Mouse (Mus musculus) adrenal gland (tissue): Measurements from ENCODE around the gene Herc3.
"Not testable (repeated sequence)": the region's sequence is repeated elsewhere in the genome, so short reads cannot be mapped to it uniquely, and the experiment has no call there.

ENCODE experiments used
- intact Hi-C: fragments of 180-260 bp; cut with DNase I; formaldehyde crosslinking; loops from one replicate; pipeline ENCODE4 v1.15.1; 2025

The Herc3 gene

DNA sequence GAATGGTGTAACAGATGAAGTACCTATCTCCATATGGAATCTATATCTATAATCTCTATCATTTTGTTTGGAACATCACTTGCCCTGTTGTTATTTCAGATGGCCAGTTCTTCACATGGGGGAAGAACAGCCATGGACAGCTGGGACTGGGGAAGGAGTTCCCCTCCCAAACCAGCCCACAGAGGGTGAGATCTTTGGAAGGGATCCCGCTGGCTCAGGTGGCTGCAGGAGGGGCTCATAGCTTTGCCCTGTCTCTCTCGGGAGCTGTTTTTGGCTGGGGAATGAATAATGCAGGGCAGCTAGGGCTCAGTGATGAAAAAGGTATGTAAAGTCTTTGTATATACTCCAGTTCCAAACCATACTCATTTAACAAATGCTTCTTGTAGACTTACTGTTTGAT is 25.2 kb downstream of the Herc3 start:
- intact Hi-C loops, result loop anchor here (10.0 kb wide), 1 partner anchor 328 kb away; no protein-coding TSS in a partner anchor

DNA sequence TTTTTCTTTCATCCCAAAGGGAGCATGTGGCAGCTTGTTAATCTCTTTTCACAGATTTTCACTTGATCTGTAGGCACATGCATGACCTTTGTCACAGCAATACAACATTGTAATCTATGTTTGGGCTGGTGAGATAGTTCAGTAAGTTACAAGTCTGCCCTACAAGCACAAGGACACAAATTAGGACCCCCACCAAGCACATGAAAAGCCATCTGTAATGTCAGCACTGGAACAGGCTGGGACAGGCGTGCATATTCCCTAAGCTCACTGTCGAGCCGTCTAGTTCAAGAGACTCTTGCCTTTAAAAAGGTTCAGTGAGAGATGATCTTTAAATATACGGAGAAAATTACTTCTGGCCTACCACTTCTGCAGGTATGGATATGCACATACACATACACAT is 28.3 kb downstream of the Herc3 start:
- intact Hi-C loops, result loop anchor here (10.0 kb wide), 1 partner anchor 325 kb away; no protein-coding TSS in a partner anchor

DNA sequence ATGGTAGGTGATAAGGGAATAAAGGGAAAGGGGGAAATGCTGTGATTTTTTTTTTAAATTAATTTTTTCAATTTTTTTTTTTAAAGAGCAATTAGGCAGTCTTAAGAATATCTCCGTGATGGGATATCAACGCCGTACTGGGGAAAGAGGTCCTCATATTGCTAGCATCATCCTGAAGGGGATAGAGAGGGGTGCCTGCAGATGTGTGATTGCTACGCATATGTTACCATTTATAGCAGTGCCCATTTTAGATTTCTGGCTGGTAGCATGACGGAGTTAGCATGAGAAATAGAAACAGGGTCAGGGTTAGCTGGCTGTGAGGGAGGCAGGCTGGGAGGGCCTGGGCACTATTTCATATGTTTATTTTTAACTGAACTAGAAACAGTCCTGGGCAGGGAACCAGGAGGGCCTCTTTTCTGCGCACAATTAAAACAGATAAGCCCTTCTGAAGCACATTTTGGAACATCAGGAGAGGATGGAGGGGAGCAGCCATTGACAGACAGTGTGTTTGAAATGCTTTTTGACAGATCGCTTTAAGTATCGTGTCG is 31.3 kb downstream of the Herc3 start:
- intact Hi-C loops, result no loop called here

DNA sequence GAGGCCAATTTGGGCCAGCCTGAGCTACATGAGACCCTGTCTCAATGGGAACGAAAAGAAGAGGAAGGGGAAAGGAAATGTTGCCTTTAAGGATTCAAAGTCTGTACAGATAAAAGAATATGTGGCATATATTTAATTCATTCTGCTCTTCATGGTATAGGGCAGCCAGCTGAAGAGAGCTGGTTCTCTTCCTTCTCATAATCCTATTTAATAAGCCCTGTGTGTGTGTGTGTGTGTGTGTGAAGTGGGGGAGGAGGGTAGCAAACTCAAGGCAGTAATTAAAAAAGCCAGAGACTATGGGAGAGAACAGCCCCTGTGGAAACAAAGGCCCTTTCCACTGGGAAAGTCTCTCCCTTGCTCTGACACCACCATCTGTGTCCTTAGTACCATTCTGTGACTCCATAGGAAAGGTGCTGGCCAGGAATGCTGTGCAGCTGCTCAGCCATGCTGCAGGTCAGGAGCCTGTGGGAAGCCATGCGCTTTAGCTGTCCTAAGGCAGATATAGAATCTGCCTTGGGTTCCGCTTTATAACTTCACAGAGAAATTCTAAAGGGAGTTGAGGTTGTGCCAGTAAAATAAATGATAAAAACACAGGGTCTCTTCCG is 32.5 kb downstream of the Herc3 start:
- intact Hi-C loops, result no loop called here

DNA sequence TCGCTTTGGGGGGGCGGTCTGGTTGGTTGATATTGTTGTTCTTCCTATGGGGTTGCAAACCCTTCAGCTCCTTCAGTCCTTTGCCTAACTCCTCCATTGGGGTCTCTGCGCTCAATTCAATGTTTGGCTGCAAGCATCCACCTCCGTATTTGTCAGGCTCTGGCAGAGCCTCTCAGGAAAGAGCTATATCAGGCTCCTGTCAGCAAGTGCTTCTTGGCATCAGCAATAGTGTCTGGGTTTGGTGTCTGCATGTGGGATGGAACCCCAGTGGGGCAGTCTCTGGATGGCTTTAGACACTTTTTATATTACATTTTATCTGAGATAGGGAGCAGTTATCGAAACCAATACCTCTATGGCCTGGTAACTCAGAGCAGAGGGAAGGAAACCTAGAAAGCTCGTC is 36.6 kb downstream of the Herc3 start:
- intact Hi-C loops, result not testable (repeated sequence)

DNA sequence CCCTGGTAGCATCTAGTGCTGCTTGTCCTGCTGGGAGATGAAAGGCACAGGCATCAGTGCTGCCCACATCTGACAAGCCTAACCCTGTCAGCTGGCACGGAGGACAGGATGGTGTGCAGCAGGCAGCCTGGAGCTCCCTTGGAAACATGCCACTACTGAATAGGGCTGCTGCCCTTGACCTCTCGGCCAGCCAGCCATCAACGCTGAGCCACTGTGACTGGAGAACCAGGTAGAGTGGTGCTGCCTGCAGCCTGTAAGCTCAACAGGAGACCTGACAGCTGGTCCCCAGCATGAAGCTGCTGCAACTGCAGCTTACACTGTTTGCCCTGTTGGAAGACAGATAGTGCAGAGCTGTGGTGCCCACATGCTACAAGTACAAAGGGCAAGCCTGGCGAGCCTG is 48.3 kb downstream of the Herc3 start:
- intact Hi-C loops, result no loop called here

DNA sequence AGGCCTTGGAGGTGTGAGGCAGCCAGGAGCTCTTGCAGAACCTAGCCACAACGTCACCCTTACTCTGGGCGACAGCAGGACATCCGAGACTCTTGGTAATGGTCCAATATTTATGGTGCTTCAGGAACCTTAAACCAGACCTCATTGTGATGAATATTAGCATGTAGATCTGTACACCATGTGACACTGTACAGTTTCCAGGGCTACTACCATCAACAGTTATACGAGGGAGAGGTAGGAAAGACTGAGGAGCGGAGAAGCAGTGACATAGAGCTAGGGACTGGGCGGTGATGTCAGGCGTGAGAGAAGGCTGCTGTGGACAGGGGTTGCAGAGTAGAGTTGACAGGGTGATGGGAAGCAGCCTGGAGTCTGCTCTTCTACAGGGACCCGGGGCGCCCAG is 48.7 kb downstream of the Herc3 start:
- intact Hi-C loops, result no loop called here

DNA sequence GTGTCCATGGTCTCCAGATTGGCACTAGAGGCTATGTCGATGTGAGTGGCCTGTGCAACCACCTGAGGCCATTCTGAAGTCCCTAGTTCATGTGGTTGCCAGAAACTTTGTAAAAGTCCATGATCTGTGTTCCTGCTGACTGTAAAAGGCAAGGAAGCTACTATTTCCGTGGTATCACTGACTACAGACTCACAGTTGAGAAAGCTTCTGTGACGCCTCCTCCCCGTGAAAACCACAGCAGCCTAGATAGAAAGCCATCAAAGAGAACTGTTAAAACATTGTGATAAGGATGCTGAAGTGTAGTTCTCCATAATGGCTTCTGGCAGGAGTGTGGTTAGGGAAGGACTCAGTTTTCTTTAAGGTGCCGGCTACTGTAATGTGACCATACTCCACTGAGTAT is 49.6 kb downstream of the Herc3 start:
- intact Hi-C loops, result no loop called here

DNA sequence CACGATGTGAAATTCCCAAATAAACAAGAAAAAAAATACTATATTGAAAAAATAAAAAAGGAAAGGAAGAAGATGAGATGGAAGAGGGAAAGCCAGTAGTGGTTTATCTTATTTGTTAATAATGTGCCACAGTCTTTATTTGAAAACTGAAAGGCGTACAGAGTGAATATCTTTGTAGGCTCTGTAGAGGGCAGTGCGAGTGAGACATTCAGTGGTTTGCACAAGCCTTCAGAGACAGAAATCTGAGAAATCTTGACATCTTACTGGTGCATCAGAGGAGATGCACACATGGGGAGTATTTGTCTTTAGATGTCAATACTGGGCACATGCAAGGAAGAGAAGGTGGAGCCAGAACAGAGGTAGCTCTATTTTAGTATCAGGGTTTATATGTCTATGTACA is 50.1 kb downstream of the Herc3 start:
- intact Hi-C loops, result no loop called here

DNA sequence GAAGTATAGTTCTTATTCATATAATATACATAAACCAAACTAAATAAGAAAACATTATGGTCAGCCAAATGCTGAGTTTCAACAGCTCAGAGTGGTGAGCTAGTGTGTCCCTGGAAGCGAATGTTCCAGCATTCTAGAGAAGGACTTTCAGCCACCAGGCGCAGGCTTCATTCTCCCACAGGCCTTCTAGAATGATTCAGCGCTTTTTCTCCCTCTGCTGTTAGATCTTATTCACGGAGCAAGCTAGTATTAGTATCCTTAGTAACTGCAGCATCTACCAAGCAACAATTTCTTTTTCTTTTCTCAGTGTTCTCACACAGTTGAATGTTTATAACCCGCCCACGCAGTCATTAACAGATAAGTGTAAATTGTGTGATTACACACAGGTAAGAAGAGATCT is 51.0 kb downstream of the Herc3 start:
- intact Hi-C loops, result no loop called here

DNA sequence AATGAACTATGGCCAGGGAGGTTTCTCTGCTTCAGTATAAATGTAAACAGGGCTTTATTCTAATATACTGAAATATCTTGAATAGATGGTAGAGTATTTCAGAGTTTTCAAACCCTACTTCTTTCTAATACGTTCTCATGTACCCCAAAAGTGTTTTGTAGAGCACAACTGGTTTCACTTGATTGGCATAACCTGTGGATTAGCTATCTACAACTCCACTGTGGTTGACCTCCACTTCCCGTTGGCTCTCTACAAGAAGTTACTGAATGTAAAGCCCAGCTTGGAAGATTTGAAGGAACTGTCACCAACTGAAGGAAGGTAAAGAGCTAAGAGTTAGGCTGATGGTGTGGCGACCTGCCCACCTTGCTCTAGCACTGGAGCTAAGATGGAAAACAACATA is 58.7 kb downstream of the Herc3 start:
- intact Hi-C loops, result no loop called here

DNA sequence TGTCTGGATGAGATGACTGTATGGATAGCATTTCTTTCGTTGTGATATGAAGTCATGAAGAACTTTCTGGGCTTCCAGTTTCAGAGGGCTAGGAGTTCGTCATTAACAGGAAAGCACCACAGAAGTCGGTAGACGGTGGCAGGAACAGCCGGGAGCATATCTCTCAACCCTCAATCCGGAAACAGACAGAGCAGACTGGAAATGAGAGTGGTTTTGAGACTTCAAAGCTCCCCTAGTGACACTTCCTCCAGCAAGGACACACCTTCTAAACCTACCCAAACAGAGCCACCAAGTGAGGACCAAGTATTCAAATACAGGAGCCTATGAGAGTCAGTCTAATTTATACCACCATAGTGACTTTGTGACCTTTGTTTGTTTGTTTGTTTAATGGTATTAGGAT is 62.0 kb downstream of the Herc3 start:
- intact Hi-C loops, result no loop called here

DNA sequence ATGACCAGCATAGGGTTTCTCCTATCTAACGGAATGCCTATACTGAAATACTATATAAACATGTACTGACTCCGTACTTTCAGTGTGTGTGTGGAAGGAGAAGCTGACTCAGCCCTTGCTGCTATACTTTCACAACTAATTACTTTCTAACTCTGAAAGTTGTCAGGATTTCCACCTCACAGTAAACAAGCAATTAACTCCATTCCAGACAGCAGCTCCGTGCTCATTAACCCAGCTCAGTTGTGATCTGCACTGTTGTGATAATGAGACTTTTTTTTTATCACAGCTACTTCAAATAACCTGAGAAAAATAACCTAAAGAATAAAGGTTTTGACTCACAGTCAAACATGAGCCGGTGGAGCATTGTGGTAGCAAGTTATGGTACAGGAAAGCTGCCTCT is 63.7 kb downstream of the Herc3 start:
- intact Hi-C loops, result no loop called here

DNA sequence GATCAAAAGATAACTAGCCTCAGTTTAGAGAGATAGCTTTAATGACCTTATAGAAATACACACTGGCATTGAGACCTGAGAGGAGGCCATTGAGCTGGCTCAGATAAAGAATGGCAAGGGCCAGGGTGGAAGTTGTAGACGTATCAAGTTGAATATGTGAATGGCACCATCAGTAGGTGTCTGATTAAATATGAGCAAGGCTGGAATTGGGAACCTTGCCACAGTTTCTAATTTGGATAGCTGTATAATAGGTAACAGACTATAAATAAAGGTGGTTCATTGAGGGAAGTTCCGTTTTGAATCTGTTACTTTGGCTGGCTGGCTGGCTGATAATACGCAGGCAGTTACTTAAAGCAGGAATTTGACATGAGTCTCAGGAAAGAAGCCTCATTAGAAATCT is 65.4 kb downstream of the Herc3 start:
- intact Hi-C loops, result no loop called here

DNA sequence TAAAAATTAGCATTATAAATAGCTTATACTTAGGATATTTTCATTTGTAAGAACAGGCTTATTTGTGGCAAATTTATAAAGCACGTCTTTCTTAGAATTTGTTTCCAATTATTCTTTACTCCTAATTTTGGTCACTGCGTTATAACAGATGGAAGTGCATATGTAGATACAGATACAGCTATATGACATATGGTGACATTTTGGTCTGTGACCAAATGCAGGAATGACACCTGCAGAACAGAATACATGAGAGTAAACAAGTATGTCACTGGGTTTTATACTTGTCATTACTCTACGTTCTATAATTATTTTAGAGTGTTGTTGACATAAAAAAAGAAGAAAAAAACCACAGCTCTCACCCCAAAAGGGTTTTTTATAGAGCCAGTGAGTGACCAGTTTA is 67.8 kb downstream of the Herc3 start:
- intact Hi-C loops, result no loop called here

DNA sequence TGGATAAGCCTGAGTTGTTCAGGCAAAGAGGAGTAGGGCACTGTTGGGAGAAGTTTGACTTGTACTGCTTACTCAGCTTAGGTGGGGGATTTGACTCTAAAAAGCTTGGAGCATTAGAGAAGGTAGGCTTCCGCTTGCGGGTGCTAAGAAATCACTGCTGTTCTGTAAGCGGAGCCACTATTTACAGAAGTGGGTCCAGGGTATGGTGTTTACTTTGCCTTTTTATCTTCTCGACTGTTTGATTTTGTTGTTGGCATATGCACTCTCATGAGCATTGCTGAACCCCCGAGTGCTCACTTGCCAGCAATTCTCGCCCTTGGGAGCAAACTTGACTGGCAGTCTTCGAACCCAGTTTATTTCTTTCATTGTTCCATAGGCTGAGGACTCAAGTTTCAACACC is 69.3 kb downstream of the Herc3 start:
- intact Hi-C loops, result no loop called here

DNA sequence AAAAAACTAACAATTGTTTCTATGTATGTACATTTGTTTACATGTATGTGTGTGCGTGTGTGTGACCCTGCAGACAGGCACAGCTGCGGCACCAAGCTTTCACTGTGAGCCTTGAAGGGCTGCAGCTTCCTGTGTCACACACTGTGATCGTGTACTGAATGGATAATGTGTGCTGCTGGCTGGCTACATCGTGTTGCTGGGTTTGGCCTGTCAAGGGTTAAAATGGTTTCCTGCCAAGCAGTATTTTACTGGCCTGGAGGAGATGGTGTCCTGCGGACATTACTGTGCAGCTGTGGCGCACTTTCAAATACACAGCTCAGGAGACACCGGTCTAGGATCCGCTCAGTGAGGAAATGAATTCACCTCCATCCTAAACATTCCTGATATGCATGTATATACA is 71.9 kb downstream of the Herc3 start:
- intact Hi-C loops, result no loop called here

DNA sequence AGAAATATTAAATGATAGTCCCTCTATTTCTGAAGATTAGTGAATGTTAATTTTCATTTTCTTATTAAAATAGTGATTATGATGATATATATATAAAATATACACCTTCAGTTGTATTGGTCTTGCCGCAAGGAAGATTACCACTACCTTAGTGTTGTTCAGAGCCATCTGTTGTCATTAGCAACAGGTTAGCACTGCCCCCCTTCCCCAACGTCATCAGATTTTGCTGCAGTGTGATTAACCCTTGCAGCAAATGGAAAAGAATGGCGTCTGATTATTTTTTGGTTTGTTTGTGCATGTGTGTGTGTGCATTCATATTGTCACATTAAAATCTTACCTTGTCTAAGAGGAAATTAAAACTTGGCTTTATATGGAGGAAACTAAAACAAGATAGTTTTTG is 73.3 kb downstream of the Herc3 start:
- intact Hi-C loops, result no loop called here

DNA sequence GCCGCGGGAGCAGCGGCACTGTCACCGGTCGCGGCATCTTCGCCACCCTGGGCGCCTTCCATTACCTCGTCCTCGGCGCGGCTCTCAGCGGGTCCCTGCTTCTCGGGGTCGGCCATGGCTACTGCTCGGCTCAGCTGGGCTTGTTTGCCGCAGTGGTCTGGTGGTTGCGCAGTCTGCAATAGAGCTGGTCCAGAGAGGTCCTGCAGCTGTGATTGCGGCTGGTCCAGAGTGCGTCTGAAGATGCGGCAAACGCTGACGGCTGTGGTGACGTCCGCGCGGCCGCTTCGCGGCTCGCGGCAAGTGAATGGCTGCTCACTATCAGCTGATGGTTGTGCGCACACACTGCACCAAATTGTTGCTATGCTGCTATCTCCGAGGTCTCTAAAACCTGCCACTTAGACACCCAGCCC is 75.6 kb downstream of the Herc3 start, which contains the start of gene Nap1l5:
Gene Nap1l5 (minus strand): TSS at position 225 of the 410 bp plus-strand sequence.
- intact Hi-C loops, result no loop called here

DNA sequence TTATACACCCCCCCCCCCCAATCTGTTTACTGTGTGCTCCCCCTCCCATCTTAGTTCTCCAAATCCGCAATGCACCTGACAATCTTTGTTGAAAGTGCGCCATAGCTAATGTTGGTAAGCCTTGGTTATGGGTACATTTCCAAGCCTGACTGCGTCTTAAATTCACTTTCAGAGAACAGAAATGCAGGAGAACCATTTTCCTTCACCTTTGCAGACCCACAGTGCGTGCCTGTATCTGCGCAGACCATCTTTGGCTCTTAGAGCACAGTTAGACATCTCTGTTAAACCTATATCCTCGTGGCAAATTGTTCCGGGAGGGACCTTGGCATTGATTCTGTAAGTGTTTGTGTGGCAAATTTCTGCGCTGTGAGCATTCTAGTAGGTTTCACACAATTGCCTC is 76.1 kb downstream of the Herc3 start:
- intact Hi-C loops, result no loop called here

DNA sequence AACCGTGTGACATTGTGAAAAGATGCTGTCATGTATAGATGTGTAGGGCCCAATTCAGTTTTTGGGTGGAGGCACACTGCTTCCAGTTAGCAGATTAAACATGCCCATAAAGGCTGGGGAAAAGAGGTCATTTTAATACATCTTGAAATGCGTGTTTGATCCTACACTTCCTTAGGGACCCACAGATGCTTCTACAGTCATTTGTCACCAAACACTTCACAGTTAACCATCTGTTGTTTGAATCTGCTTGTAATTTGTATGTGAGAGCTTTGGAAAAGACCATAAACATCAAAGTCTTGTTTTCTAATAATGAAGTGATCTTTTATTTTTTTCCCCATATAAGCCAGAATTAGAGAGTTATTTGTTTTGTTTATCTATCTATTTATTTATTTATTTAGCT is 76.5 kb downstream of the Herc3 start:
- intact Hi-C loops, result no loop called here

DNA sequence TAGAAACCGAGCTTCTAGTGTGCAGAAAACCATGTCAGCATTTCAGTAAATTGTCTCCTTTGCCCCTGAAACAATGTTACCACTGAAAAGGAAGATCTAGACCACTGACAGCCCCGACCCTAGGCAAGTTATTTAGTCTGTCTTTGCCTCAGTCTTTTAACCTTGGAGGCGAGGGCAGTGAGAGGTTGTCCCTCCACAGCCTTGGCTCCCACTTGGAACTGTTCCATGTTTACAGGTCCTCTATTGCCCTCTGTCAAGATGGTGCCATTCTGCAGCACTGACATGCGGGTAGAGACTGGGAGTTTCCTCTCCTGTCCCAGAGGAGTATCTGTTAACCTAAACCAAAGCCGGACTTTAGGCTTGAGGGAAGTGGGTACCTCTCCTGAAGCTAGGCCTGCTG is 81.6 kb downstream of the Herc3 start:
- intact Hi-C loops, result no loop called here

DNA sequence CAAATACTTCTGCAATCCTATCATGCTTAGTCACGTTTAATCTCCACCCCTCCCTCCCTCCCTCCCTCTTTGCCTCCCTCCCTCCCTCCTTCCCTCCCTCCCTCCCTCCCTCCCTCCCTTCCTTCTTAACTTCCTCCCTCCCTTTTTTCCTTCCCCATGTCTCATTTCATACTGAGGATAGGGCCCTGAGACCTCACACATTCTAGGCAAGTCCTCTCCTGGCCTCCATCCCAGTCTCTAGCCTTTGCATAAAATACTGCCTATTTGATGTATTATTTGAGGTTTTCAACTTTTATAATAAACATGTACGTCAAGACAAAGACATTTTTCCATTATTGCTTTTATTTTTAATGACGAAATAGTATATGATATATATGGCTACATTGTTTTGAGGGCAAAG is 82.3 kb downstream of the Herc3 start:
- intact Hi-C loops, result no loop called here

DNA sequence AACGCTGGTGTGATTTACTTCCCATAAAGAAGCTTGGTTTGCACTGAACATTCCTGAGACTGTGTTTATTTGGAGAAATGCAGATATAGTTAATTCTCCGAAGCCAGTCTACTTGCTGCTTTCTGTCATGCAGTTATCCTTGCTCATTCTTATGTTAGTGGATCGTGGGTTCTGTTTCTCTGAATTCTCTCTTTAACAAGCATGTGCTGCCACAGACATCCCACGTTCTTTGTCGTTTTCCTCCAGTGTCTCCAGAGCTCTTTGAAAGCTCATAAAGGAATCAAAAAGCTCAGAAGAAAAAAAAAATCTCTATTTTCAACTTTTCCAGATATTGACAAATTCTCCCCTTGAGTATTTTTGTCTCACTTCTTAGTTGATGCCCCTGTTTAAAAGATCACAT is 82.7 kb downstream of the Herc3 start:
- intact Hi-C loops, result no loop called here
